Mouse (Mus musculus) lung, postnatal 25 days (tissue): ENCODE measurements around the gene Tbc1d1.

ENCODE experiments used
- DNase-seq: peaks from one replicate; pipeline ENCODE4 v3.0.0; 2022; ENCODE audit warnings: low spot score

Gene Tbc1d1

DNA sequence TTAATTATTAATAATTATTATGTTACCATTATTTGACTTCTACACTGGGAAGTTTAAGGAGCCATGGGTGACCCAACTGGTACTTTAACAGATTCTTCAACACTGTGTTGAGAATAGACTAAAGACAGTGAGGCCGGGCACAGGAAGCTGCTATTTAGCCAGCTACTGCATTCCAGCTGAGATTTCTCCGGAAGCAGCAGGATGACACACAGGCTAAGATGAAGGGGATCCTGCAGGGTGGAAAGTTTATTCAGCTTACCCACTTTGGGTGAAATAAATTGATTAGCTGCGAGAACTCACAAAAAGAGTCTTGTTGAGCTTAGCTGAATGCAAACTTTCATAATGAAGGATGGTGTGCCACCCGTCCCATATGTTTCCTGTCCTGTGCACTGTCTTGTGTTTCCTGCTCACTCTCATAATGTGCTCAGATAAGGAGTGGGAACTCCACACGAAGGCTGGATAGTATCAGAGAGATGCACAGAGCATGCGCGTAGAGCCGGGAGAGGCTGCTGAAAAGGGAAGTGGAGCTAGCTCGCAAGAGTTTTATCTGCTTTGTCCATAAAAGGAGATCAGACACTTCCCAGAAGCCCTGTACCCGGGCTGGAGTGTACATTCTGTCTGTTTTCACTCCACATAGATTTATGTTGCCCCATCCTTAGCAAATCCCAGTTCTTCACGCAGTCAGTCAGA, at the start of gene Tbc1d1:
TSS of gene Tbc1d1 (plus strand) at position 445 of the 690 bp plus-strand sequence.
- peak; percentile 74 for DNase-seq

GRCm38 (mm10) chr5:64107596-64108289, 48.4 kb upstream of the Tbc1d1 start:
- DNase-seq: no peak

- DNase-seq: no peak
Measured at GRCm38 (mm10) chr5:64109217-64109616, 46.9 kb upstream of the Tbc1d1 start.

- no peak for DNase-seq
Measured at GRCm38 (mm10) chr5:64112360-64112759, 43.7 kb upstream of the Tbc1d1 start.

DNA sequence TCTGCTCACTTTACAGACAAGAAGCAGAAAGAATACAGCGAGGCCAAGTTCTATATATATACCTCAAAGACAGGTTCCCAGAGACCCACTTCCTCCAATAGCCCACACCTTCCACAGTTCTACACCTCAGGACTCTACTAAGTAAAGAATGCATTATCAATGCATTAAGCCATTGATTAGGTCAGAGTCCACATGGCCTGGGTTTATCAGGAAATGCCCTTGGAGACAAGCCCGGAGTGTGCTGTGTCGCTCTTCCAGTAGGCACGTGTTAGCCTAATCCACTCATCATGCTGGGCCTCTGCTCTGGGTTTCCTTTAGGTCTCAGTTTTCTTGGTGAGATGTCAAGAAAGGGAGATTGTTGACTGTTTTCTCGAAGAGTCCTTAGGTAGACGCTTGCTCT, 41.9 kb upstream of the Tbc1d1 start:
- DNase-seq: no peak

- no peak for DNase-seq
Measured at GRCm38 (mm10) chr5:64117191-64117590, 38.9 kb upstream of the Tbc1d1 start.

DNA sequence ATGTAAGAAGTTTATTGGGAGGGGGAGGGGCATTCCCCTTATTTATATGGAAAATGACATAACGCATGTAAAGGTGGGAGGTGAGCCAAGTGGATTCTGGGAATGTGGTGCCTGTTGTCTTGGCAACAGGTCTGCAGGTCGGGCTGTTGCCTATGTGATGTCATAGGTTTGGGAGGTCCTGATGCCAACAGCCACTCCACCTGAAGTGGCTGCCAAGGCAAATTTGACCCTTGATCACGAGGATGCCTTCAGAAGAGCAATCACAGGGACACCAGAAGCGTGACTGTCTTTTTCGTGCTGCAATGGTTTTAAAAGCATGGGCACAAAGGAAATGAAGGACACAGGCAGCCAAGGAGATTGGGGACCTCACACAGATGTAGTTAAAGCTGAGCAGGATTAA, 30.3 kb upstream of the Tbc1d1 start:
- no peak for DNase-seq

DNA sequence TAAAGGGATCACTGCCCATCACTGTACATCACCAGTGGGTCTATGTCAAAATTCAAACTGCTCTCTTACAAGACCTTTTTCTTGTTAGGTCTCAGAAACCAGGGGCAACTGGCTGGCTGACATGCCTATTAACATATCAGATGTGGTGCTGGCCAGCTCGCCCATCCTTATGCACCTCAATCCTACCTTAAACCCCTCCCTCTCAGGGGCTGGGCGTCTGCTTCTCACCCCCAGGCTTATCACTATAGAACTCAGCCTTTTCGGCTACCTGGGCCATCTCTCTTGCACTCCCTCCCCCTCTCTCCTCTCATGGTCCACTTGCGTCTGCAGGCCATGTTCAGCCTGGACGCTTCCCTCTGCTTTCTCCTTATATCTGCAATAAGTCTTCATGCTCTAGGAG, 24.6 kb upstream of the Tbc1d1 start:
- DNase-seq: no peak

DNA sequence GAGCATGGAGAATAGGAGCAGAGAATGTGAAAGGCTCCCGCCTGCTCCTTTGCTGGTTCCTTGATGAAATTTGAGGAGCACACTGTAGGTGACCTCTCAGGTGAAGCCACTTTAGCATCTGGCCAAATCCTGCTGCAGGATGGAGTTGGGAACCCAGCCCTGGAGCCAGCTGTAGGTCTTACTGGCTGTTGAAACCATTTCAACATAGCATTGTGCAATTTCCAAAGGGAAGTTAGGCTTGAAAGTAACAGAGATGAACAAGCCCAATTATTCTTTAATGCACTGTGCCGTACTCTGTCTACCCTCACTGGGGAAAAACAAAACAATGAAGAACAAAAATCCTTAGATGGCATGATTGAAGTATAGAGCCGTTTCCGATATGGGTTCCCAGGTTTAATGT, 22.2 kb upstream of the Tbc1d1 start:
- no peak for DNase-seq

DNA sequence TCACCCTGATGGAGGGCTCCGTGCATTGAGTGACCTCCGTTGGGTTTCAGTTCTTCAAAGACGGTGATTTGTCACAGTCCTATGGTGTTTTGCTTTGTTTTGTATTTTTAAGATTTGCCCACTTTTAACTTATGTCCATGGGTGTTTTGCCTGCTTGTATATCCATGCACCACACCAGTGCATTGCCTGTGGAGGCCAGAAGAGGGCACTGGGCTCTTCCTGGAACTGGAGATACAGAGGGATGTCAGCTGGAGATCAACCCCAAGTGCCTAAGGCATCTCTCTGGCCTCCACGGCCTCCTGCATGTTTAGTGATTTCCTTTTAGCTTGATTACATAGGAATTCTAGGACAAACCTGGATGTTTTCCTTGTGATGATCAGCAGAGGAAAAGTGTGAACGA, 19.8 kb upstream of the Tbc1d1 start:
- no peak for DNase-seq

DNA sequence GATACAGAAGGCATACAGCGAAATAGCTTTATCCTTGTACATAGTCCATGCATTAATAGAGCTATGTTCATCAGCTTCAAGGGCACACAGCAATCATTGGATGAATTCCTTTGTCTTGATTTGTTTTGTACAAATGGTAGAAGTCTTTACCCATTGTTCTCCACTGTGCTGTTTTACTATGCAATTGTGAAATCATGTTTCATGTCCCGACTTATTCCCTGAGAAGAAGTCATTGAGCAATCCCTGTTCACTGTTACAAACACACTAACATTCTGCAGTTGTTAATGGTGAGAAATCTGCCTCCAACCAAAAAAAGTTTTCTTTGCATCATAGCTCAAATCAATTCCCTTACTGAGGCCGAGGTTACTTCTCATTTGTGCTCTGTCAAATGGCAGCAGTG, 15.9 kb upstream of the Tbc1d1 start:
- no peak for DNase-seq

- no peak for DNase-seq
Measured at GRCm38 (mm10) chr5:64144315-64144714, 11.8 kb upstream of the Tbc1d1 start.

GRCm38 (mm10) chr5:64146384-64147005, 9.6 kb upstream of the Tbc1d1 start:
- DNase-seq: no peak

DNA sequence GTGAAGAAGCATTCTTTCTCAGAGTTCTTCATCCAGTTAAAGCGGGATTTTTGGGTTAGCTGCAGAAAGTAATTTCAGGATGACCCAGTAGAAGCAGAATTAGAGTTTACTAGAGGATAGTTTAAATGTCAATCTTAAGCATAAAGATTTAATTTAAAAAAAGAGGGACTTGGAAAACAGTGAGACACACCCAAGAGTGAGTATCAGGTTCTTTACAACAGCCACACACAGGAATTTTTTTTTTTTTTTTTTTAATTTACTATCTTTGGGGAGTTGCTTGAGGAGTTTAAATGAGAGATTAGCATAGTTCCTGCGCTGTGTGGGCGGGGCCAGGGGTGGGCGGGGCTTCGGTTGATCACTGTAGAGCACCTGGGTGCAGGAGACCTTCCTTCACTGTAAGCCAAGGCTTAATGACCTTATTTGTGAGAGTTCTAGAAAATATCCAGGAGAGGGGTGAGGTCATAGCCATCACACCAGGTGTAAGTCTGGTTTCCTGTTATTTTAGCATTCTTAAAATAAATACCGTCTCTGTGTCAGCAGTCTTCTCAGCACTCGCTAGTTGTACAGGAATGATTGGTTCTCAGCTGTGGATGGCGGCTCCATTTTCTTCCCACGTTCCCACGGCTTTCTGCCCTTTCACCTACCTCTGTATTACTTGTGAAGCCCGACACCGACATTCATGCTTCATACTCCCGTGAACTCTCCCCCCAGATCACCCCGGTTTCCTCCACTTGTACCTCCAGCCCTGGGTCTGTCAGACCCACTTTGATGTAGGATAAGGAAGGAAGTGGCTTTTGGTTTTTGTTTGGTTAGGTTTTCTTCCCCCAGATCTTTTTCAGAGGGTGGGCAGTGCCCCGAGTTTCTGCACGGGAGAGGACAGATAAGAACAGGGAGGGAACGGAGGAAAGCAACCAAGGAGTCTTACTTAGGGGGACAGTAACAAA, 6.6 kb upstream of the Tbc1d1 start:
- DNase-seq: no peak

- DNase-seq: no peak
Measured at GRCm38 (mm10) chr5:64153319-64153718, 2.8 kb upstream of the Tbc1d1 start.

- no peak for DNase-seq
Measured at GRCm38 (mm10) chr5:64156579-64156978, 474 bp downstream of the Tbc1d1 start.

- no peak for DNase-seq
Measured at GRCm38 (mm10) chr5:64157926-64158325, 1.8 kb downstream of the Tbc1d1 start.

DNA sequence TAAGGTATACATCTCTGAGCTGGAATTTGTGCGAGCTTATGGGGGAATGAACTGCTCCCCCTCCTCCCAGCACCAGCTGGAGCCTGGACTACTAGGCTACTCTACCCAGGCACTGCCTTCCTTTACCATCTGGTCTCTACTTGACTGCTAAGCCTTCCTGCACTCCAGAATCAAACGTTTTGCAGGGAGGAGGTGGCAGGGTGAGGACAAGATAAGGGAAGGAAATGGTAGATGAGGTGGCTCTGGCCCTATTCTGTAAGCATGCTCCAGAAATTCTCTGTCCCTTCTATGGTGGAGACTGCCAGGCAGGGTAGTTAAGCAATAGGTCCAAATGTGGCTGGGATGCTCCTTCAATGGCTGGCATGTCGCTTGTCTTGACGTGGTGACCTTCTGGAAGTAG, 2.4 kb downstream of the Tbc1d1 start:
- no peak for DNase-seq

DNA sequence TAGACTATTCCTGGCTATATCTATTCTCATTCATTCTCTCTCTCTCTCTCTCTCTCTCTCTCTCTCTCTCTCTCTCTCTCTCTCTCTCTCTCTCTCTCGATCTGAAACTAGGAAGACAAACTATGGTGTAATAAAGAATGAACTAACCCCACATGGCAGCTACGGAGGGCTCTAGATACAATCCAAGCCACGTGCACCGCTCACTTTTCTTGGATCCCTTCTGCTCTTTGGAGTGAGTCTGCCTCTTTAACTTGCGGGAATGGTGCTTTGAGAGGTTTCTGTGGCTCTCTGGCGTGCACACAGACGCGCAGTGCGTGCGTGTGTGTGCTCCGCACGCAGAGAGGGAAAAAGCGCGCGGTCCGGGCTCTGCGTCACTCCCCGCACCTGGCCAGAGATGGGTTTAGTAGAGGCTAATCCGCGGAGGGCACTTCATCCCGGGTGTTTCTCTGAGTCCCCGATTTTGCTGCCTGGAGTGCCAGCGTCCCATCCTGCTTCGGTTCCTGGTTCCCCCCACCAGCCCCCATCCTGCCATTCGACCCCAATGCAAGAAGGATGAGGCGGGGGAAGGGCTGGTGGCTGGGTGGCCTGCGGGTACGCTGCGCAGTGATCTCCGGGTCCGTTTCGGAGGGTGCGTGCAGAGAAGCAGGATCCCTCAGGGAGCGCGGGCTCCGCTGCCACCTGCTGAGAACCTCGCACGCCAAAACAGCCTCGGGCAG, 3.1 kb downstream of the Tbc1d1 start:
- DNase-seq: no peak

GRCm38 (mm10) chr5:64159781-64160704, 3.9 kb downstream of the Tbc1d1 start:
- peak; percentile 58 for DNase-seq
